Mouse (Mus musculus) naive thymus-derived CD4-positive, alpha-beta T cell, adult 2 months (primary cell): ENCODE measurements around the gene Tbxas1.

Experiments used
- DNase-seq: peaks from one replicate; pipeline ENCODE4 v3.0.0-alpha.2; 2011; ENCODE audit warnings: low read depth

Gene Tbxas1

GRCm38 (mm10) chr6:38960791-38961426 is 85.7 kb downstream of the Tbxas1 start:
- no peak for DNase-seq

GRCm38 (mm10) chr6:38961427-38962033 is 86.3 kb downstream of the Tbxas1 start:
- DNase-seq, result no peak

- DNase-seq, result no peak
These were observed 91.6 kb downstream of the Tbxas1 start for GRCm38 (mm10) chr6:38966839-38967238.

GRCm38 (mm10) chr6:38967288-38967687 is 92.1 kb downstream of the Tbxas1 start:
- no peak for DNase-seq

- DNase-seq, result no peak
These were observed 92.8 kb downstream of the Tbxas1 start for GRCm38 (mm10) chr6:38967988-38968387.

- DNase-seq, result no peak
These were observed 94.9 kb downstream of the Tbxas1 start for GRCm38 (mm10) chr6:38969944-38970740.

- no peak for DNase-seq
These were observed 95.6 kb downstream of the Tbxas1 start for GRCm38 (mm10) chr6:38970759-38971158.

DNA sequence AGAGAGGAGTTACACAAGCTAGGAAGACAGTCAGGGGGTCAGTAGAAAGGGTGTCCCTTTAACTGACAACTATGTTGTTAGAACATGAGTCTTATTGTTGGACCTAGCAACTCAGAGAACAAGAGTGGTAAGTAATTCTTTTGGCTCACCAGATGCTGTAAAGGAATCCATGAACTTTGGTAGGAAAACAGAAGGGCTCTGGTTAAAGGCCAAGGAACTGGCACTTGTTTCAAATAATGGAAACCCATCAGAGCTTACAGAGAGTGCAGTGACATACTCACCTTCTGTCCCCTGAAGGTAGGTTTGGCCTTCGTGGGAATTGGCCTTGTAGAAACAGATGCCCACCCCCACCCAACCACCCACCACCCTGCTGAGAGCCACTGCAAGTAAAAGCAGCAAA is 97.6 kb downstream of the Tbxas1 start:
- DNase-seq, result no peak

DNA sequence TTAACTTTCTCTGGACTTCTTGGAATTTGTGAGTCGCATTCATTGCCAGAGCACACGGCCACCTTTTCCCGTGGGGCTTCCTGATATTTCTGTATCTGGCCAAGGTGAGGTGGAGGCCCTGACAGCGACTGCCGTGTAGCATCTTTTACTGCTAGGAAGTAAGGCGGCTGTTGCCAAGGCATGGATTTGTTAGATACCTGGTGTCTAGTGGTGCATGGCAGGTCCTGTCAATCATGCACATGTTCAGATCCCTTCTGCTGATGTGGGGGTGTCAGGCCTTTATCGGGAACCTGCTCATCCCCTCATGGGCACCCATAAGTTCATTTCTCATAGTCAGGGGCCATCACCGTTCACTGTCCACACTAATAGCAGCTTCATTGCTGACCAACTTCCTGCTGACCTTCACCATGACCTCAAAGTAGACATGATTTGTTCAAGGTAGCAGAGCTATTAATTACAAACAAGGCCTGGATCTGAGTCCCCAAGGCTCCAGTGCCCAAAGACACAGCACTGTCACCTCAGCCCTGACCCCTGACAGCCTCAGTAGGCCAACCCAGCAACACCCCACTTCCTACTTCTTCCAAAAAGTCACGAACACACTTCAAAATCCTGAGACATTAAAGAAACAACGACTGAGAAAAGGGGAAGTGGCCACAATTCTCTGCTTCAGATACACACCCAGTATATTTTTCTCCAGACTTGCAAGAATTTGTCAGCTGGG is 98.4 kb downstream of the Tbxas1 start:
- DNase-seq, result no peak

- no peak for DNase-seq
These were observed 98.9 kb downstream of the Tbxas1 start for GRCm38 (mm10) chr6:38974162-38974525.

GRCm38 (mm10) chr6:38974536-38975268 is 99.5 kb downstream of the Tbxas1 start:
- DNase-seq, result no peak

GRCm38 (mm10) chr6:38975866-38976265 is 100.7 kb downstream of the Tbxas1 start:
- DNase-seq, result no peak

GRCm38 (mm10) chr6:38976355-38976754 is 101.2 kb downstream of the Tbxas1 start:
- no peak for DNase-seq

DNA sequence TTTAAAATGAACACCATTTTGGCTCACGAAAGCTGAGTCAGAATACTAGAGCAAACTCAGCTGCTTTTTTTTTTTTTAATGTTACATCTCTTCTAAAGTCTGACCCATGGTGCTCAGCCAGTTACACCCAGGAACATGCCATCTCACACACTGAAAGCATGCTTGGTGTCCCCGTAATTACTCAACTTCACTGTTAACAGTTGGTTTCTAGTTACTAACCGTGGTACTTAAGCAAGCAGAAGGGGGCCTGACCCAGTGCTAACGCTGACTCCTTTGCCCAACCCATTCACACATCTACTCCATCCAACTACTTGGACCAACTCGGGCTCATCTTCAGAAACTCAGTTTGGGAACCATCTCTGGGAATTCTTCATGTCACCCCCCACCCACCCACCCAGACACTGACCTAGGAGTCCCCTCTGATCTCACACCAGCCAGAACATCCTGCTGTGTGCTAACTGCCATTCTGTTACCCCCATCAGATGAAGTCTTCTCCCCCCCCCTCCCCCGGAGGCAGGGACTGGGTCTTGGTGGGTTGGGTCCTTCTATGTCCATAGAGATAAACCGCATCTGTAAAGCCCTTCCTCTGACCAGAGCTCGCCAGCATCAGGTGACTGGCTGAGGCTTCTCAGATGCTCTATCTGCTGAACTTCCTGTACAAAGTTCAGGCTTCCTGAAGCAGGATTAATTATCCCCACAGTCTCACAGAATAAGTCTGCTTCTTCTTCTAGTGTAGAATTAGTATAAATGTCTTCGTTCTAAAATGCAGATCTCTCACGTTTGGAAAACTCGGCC is 105.9 kb downstream of the Tbxas1 start:
- DNase-seq, result no peak

DNA sequence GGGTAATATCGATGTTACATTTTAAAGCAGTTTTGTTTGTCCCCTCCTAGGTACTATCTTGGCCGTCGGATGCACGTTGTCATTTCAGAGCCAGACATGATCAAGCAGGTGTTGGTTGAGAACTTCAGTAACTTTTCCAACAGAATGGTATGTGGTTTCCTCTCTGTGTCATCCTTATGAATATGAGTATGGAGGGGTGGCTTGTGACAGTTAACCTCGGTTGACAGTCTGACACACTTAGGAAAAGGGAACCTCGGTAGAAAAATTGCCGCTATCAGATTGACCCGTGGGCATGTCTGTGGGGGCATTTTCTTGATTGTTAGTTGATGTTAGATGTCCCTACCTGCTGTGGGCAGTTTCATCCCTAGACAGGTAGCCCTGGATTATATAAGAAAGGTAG is 106.9 kb downstream of the Tbxas1 start:
- no peak for DNase-seq

DNA sequence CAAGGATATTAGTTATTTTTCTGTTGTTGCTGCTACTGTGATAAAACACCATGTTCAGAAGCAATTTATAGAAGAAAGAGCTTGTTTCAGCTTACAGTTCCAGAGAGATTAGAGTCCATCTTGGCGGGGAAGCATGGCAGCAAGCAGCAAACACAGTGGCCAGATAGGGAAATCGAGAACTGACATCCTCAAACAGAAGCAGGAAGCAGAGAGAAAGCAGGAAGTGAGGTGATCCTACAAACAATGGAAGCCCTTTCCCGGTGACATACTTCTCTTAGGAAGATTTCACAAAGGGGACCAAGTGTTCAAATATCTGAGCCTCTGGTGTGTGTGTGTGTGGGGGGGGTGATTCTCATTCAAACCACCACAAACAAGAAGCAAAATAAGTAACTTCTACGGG is 107.5 kb downstream of the Tbxas1 start:
- no peak for DNase-seq

DNA sequence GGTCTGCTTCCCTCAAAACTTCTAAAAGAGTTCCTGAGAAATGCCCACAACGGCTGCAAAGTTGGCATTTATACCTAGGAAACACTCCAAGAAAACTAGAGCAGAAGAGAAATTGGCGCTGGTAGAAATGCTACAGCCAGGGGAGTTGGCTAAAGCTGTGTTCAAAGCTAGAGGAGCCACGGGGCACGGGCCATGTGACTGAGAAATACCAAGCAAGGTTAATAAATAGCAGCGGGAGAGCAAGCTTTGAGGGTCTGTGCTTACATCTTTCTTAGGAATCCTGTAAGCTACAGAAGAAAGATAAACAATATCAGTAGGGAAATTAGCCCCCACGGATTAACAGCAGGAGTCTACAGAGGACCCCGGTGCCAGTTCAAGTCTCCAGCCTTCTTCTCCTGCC is 107.9 kb downstream of the Tbxas1 start:
- DNase-seq, result no peak

- DNase-seq, result no peak
These were observed 109.4 kb downstream of the Tbxas1 start for GRCm38 (mm10) chr6:38984626-38985025.

DNA sequence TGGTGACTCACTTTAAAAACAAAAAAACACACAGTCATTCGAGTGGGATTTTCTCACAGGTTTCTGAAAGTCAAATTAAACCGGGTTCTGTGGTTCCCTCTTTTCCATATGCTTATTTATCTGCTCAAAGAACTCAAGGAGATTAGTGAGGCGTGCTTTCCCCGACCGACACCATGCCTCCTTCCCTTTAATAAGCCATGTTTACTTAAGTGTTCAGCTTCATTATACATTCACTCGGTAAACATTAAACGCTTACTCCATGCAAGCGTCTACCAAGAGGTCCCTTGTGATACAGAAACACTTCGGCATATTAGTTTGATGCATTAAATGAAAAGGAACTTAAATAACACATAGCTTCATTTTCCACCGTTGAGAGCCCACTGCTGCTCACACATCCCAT is 111.4 kb downstream of the Tbxas1 start:
- no peak for DNase-seq

DNA sequence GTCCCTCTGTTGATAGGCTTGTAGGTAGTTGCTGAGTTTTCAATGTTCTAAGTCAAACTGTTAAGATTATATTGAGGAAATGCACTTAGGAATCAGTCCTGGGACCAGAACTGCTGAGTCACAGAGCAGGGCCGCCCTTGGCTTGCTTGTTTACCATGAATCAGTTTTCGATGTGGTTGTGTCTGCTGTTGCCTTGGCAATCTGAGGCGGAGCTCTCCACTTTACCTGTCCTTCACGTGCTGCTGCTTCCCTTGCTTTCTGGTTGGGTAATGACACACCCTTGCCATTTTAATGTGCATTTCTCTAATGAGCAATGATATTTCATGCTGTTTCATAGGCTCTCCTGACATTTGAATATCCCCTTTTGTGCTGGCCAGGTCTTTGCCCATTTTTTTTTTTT is 116.8 kb downstream of the Tbxas1 start:
- no peak for DNase-seq

DNA sequence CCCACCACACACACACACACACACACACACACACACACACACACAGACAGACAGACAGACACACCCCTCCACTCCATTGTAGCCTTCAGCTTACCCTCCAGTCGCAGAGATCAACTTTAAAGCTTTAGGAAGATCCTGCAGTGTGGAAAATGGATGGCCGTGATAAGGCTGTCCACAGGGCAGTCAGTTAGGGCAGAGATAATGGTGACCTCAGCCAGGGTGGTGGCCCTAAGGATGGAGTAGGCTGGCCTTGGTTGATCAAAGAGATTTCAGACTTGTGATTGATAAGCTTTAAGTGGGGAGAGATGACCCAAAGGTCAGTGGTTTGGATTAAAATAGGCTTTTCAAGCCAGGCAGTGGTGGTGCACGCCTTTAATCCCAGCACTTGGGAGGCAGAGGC is 120.6 kb downstream of the Tbxas1 start:
- DNase-seq, result no peak
